Mouse (Mus musculus) hindbrain, embryonic 16.5 days (tissue): ENCODE measurements around the gene Metrnl. TPM values are rescaled to one million over a fixed set of nuclear protein-coding genes. Genes with fewer than 3 reads are reported as not detected.
A peak's percentile ranks its signal among the peaks of the same experiment; 100 is the strongest.

Source experiments
- ATAC-seq: fragments of 200-750 bp; cut with Nextera tagmentation; 2 replicates; pipeline ENCODE4 v1.8.0; 2017; ENCODE audit warnings: moderate TSS enrichment, moderate library complexity
- H3K27ac ChIP-seq: fragments of 300-500 bp; sonication (generic); 2 replicates; pipeline ENCODE4 v1.5.1; 2014; ENCODE audit warnings: low read depth, mild to moderate bottlenecking, control low read depth, low read length, moderate library complexity
- H3K27me3 ChIP-seq: fragments of 300-500 bp; sonication (generic); replicated peaks from 2 replicates; pipeline ENCODE4 v1.6.1; 2014; ENCODE audit warnings: low read length; ENCODE audit not compliant: control insufficient read depth, insufficient read depth
- H3K36me3 ChIP-seq: fragments of 300-500 bp; sonication (generic); 2 replicates; pipeline ENCODE4 v1.6.1; 2014; ENCODE audit warnings: mild to moderate bottlenecking, low read length, moderate library complexity, mixed read lengths; ENCODE audit not compliant: control insufficient read depth, insufficient read depth
- H3K4me1 ChIP-seq: fragments of 300-500 bp; sonication (generic); 2 replicates; pipeline ENCODE4 v1.6.1; 2014; ENCODE audit warnings: low read depth, low read length; ENCODE audit not compliant: control insufficient read depth, insufficient read depth
- H3K4me2 ChIP-seq: fragments of 300-500 bp; sonication (generic); 2 replicates; pipeline ENCODE4 v1.6.1; 2014; ENCODE audit warnings: mild to moderate bottlenecking, low read length, control low read depth, moderate library complexity
- H3K4me3 ChIP-seq: fragments of 300-500 bp; sonication (generic); 2 replicates; pipeline ENCODE4 v1.5.1; 2014; ENCODE audit warnings: mild to moderate bottlenecking, low read length, control low read depth, moderate library complexity
- H3K9ac ChIP-seq: fragments of 300-500 bp; sonication (generic); 2 replicates; pipeline ENCODE4 v1.6.1; 2014; ENCODE audit warnings: low read depth, mild to moderate bottlenecking, control low read depth, low read length, moderate library complexity
- H3K9me3 ChIP-seq: fragments of 300-500 bp; sonication (generic); 2 replicates; pipeline ENCODE4 v1.6.1; 2014; ENCODE audit warnings: mild to moderate bottlenecking, low read length, moderate library complexity; ENCODE audit not compliant: control insufficient read depth
- WGBS: fragments of 180-500 bp; shearing (Covaris S2); extraction: QIAGEN DNeasy Blood & Tissue Kit; methylation state at CpG from one replicate; pipeline ENCODE4 v1.1.7; 2014; 5-methylcytosine and 5-hydroxymethylcytosine counted together
- polyA plus RNA-seq: library from polyadenylated mRNA; unstranded; fragments of >200 nt; fragmentation: Nextera tagmentation; extraction: Ambion mirVana; gene quantifications from 2 replicates; pipeline ENCODE4 v1.2.1, GENCODE M21; 2015

Metrnl gene
- polyA plus RNA-seq, 1 experiment from 2014 or later, result 29.5 TPM

GRCm38 (mm10) chr11:121698381-121698955 is 2.9 kb upstream of the Metrnl start:
- Histone ChIP-seq H3K27me3 (no peaks in the 10 kb centered on the region), H3K4me1 (peaks cover 4% of the 10 kb centered on the region), H3K4me3 (no peak overlapping the region), H3K27ac (no peak overlapping the region), H3K4me2 (no peak overlapping the region), H3K9me3 (no peaks in the 10 kb centered on the region), H3K36me3 (no peaks in the 10 kb centered on the region), H3K9ac (no peak overlapping the region)
- 86% methylated on average over 5 of the region's 5 CpGs for WGBS
- ATAC-seq, result no peak

- peak; percentile 94 for ATAC-seq
- H3K4me2 ChIP-seq, result peak overlapping the region; percentile 98
- H3K27me3 ChIP-seq, result peaks cover 4% of the 10 kb centered on the region
- peak overlapping the region; percentile 79 for H3K9ac ChIP-seq
- H3K4me3 ChIP-seq, result peak overlapping the region; percentile 91
- peak overlapping the region; percentile 75 for H3K27ac ChIP-seq
- WGBS, result under 1% methylated on average over 61 of the region's 69 CpGs
- H3K4me1 ChIP-seq, result peaks cover 14% of the 10 kb centered on the region
- no peaks in the 10 kb centered on the region for H3K9me3 ChIP-seq
- no peaks in the 10 kb centered on the region for H3K36me3 ChIP-seq
Measured at GRCm38 (mm10) chr11:121702111-121702894, 959 bp downstream of the Metrnl start.

GRCm38 (mm10) chr11:121702895-121703618 is 1.7 kb downstream of the Metrnl start:
- peak overlapping the region; percentile 91 for H3K4me3 ChIP-seq
- H3K27me3 ChIP-seq, result peaks cover 4% of the 10 kb centered on the region
- no peaks in the 10 kb centered on the region for H3K9me3 ChIP-seq
- H3K36me3 ChIP-seq, result no peaks in the 10 kb centered on the region
- peak overlapping the region; percentile 98 for H3K4me2 ChIP-seq
- H3K9ac ChIP-seq, result peak overlapping the region; percentile 79
- peak; percentile 35 for ATAC-seq
- under 1% methylated on average over 39 of the region's 40 CpGs for WGBS
- H3K4me1 ChIP-seq, result peaks cover 14% of the 10 kb centered on the region
- H3K27ac ChIP-seq, result peak overlapping the region; percentile 75

GRCm38 (mm10) chr11:121703619-121704215 is 2.4 kb downstream of the Metrnl start:
- Histone ChIP-seq H3K4me3 (peak overlapping the region; percentile 91), H3K9me3 (no peaks in the 10 kb centered on the region), H3K27me3 (peaks cover 4% of the 10 kb centered on the region), H3K36me3 (no peaks in the 10 kb centered on the region), H3K27ac (peak overlapping the region; percentile 48; the same call in 1 of the 2 replicates), H3K9ac (peak overlapping the region; percentile 79), H3K4me2 (peak overlapping the region; percentile 98), H3K4me1 (peaks cover 14% of the 10 kb centered on the region)
- WGBS, result 12% methylated on average over 16 of the region's 16 CpGs
- ATAC-seq, result no peak

GRCm38 (mm10) chr11:121706521-121707005 is 5.2 kb downstream of the Metrnl start:
- H3K9me3 ChIP-seq, result no peaks in the 10 kb centered on the region
- H3K9ac ChIP-seq, result no peak overlapping the region
- H3K27me3 ChIP-seq, result peaks cover 4% of the 10 kb centered on the region
- WGBS, result 34% methylated on average over 7 of the region's 7 CpGs
- no peaks in the 10 kb centered on the region for H3K36me3 ChIP-seq
- H3K4me3 ChIP-seq, result no peak overlapping the region
- H3K4me2 ChIP-seq, result no peak overlapping the region
- H3K27ac ChIP-seq, result no peak overlapping the region
- H3K4me1 ChIP-seq, result peaks cover 14% of the 10 kb centered on the region
- ATAC-seq, result no peak

GRCm38 (mm10) chr11:121709278-121709677 is 7.9 kb downstream of the Metrnl start:
- H3K36me3 ChIP-seq, result no peaks in the 10 kb centered on the region
- peaks cover 3% of the 10 kb centered on the region for H3K27me3 ChIP-seq
- H3K27ac ChIP-seq, result no peak overlapping the region
- no peak overlapping the region for H3K9ac ChIP-seq
- no peak overlapping the region for H3K4me2 ChIP-seq
- 90% methylated on average over 4 of the region's 4 CpGs for WGBS
- H3K4me3 ChIP-seq, result no peak overlapping the region
- ATAC-seq, result no peak
- peaks cover 2% of the 10 kb centered on the region for H3K4me1 ChIP-seq
- no peaks in the 10 kb centered on the region for H3K9me3 ChIP-seq

GRCm38 (mm10) chr11:121710245-121710644 is 8.9 kb downstream of the Metrnl start:
- no peak overlapping the region for H3K4me2 ChIP-seq
- H3K27ac ChIP-seq, result no peak overlapping the region
- no peak overlapping the region for H3K4me3 ChIP-seq
- 99% methylated on average over 5 of the region's 5 CpGs for WGBS
- no peaks in the 10 kb centered on the region for H3K36me3 ChIP-seq
- no peaks in the 10 kb centered on the region for H3K9me3 ChIP-seq
- no peak for ATAC-seq
- H3K27me3 ChIP-seq, result no peaks in the 10 kb centered on the region; the same call in 1 of the 2 replicates
- H3K4me1 ChIP-seq, result no peaks in the 10 kb centered on the region
- no peak overlapping the region for H3K9ac ChIP-seq

GRCm38 (mm10) chr11:121712987-121713386 is 11.6 kb downstream of the Metrnl start:
- 92% methylated on average over 6 of the region's 6 CpGs for WGBS
- no peak for ATAC-seq
- H3K36me3 ChIP-seq, result no peaks in the 10 kb centered on the region

More at GRCm38 (mm10) chr11:121712987-121713386, 11.6 kb downstream of the Metrnl start:
- no peaks in the 10 kb centered on the region for H3K27me3 ChIP-seq
- no peak overlapping the region for H3K9ac ChIP-seq
- no peak overlapping the region for H3K27ac ChIP-seq
- no peak overlapping the region for H3K4me3 ChIP-seq
- no peaks in the 10 kb centered on the region for H3K4me1 ChIP-seq
- H3K9me3 ChIP-seq, result no peaks in the 10 kb centered on the region
- no peak overlapping the region for H3K4me2 ChIP-seq
